Mouse (Mus musculus) hindbrain, embryonic 16.5 days (tissue): Measurements from ENCODE around the gene Junb. TPM values are rescaled to one million over a fixed set of nuclear protein-coding genes. Genes with fewer than 3 reads are reported as not detected.

Experiments
- ATAC-seq: fragments of 200-750 bp; cut with Nextera tagmentation; 2 replicates; pipeline ENCODE4 v1.8.0; 2017; ENCODE audit warnings: moderate TSS enrichment, moderate library complexity
- H3K27ac ChIP-seq: fragments of 300-500 bp; sonication (generic); 2 replicates; pipeline ENCODE4 v1.5.1; 2014; ENCODE audit warnings: low read depth, mild to moderate bottlenecking, control low read depth, low read length, moderate library complexity
- H3K27me3 ChIP-seq: fragments of 300-500 bp; sonication (generic); replicated peaks from 2 replicates; pipeline ENCODE4 v1.6.1; 2014; ENCODE audit warnings: low read length; ENCODE audit not compliant: control insufficient read depth, insufficient read depth
- H3K36me3 ChIP-seq: fragments of 300-500 bp; sonication (generic); 2 replicates; pipeline ENCODE4 v1.6.1; 2014; ENCODE audit warnings: mild to moderate bottlenecking, low read length, moderate library complexity, mixed read lengths; ENCODE audit not compliant: control insufficient read depth, insufficient read depth
- H3K4me1 ChIP-seq: fragments of 300-500 bp; sonication (generic); 2 replicates; pipeline ENCODE4 v1.6.1; 2014; ENCODE audit warnings: low read depth, low read length; ENCODE audit not compliant: control insufficient read depth, insufficient read depth
- H3K4me2 ChIP-seq: fragments of 300-500 bp; sonication (generic); 2 replicates; pipeline ENCODE4 v1.6.1; 2014; ENCODE audit warnings: mild to moderate bottlenecking, low read length, control low read depth, moderate library complexity
- H3K4me3 ChIP-seq: fragments of 300-500 bp; sonication (generic); 2 replicates; pipeline ENCODE4 v1.5.1; 2014; ENCODE audit warnings: mild to moderate bottlenecking, low read length, control low read depth, moderate library complexity
- H3K9ac ChIP-seq: fragments of 300-500 bp; sonication (generic); 2 replicates; pipeline ENCODE4 v1.6.1; 2014; ENCODE audit warnings: low read depth, mild to moderate bottlenecking, control low read depth, low read length, moderate library complexity
- H3K9me3 ChIP-seq: fragments of 300-500 bp; sonication (generic); 2 replicates; pipeline ENCODE4 v1.6.1; 2014; ENCODE audit warnings: mild to moderate bottlenecking, low read length, moderate library complexity; ENCODE audit not compliant: control insufficient read depth
- WGBS: fragments of 180-500 bp; shearing (Covaris S2); extraction: QIAGEN DNeasy Blood & Tissue Kit; methylation state at CpG from one replicate; pipeline ENCODE4 v1.1.7; 2014; 5-methylcytosine and 5-hydroxymethylcytosine counted together
- polyA plus RNA-seq: library from polyadenylated mRNA; unstranded; fragments of >200 nt; fragmentation: Nextera tagmentation; extraction: Ambion mirVana; gene quantifications from 2 replicates; pipeline ENCODE4 v1.2.1, GENCODE M21; 2015

The Junb gene
- polyA plus RNA-seq, 1 experiment from 2014 or later = 4.3 TPM

- Histone ChIP-seq H3K9ac (peak overlapping the region; percentile 61), H3K4me3 (peak overlapping the region; percentile 56), H3K4me2 (peak overlapping the region; percentile 99), H3K9me3 (no peaks in the 10 kb centered on the region), H3K27me3 (peaks cover 5% of the 10 kb centered on the region; the same call in 1 of the 2 replicates), H3K27ac (peak overlapping the region; percentile 64), H3K36me3 (peaks cover 16% of the 10 kb centered on the region; the same call in 1 of the 2 replicates), H3K4me1 (peaks cover 56% of the 10 kb centered on the region)
- ATAC-seq = peak; percentile 82
- under 1% methylated on average over 61 of the region's 61 CpGs for WGBS
Measured at GRCm38 (mm10) chr8:84976031-84976762, 2.3 kb downstream of the Junb start.

- WGBS = 31% methylated on average over 7 of the region's 7 CpGs
Measured at GRCm38 (mm10) chr8:84975434-84975833, 3.1 kb downstream of the Junb start.

GRCm38 (mm10) chr8:84974543-84975142 is 3.9 kb downstream of the Junb start:
- Histone ChIP-seq H3K9me3 (no peaks in the 10 kb centered on the region), H3K36me3 (peaks cover 16% of the 10 kb centered on the region; the same call in 1 of the 2 replicates), H3K4me3 (no peak overlapping the region), H3K4me2 (no peak overlapping the region), H3K27me3 (peaks cover 5% of the 10 kb centered on the region; the same call in 1 of the 2 replicates), H3K4me1 (peaks cover 50% of the 10 kb centered on the region), H3K27ac (no peak overlapping the region), H3K9ac (no peak overlapping the region)
- no peak for ATAC-seq
- 84% methylated on average over 8 of the region's 8 CpGs for WGBS

More at GRCm38 (mm10) chr8:84975434-84975833, 3.1 kb downstream of the Junb start:
- Histone ChIP-seq H3K4me3 (no peak overlapping the region), H3K9ac (no peak overlapping the region), H3K27ac (no peak overlapping the region), H3K36me3 (peaks cover 16% of the 10 kb centered on the region; the same call in 1 of the 2 replicates), H3K4me1 (peaks cover 57% of the 10 kb centered on the region), H3K4me2 (peak overlapping the region; percentile 99; the same call in 1 of the 2 replicates), H3K27me3 (peaks cover 5% of the 10 kb centered on the region; the same call in 1 of the 2 replicates), H3K9me3 (no peaks in the 10 kb centered on the region)
- no peak for ATAC-seq

- H3K9me3 ChIP-seq = no peaks in the 10 kb centered on the region
- H3K27me3 ChIP-seq = peaks cover 5% of the 10 kb centered on the region; the same call in 1 of the 2 replicates
- 65% methylated on average over 4 of the region's 4 CpGs for WGBS
- no peak overlapping the region for H3K4me3 ChIP-seq
- no peak overlapping the region for H3K4me2 ChIP-seq
- H3K36me3 ChIP-seq = peaks cover 16% of the 10 kb centered on the region; the same call in 1 of the 2 replicates
- ATAC-seq = no peak
- H3K9ac ChIP-seq = no peak overlapping the region
- H3K4me1 ChIP-seq = peaks cover 44% of the 10 kb centered on the region
- H3K27ac ChIP-seq = no peak overlapping the region
Measured at GRCm38 (mm10) chr8:84973803-84974542, 4.5 kb downstream of the Junb start.

GRCm38 (mm10) chr8:84973079-84973478 is 5.4 kb downstream of the Junb start:
- Histone ChIP-seq H3K4me1 (peaks cover 46% of the 10 kb centered on the region), H3K9me3 (no peaks in the 10 kb centered on the region)
- WGBS = 81% methylated on average over 1 of the region's 1 CpGs

GRCm38 (mm10) chr8:84970913-84971312 is 7.6 kb downstream of the Junb start:
- Histone ChIP-seq H3K36me3 (peaks cover 16% of the 10 kb centered on the region; the same call in 1 of the 2 replicates), H3K4me1 (peaks cover 33% of the 10 kb centered on the region), H3K9me3 (no peaks in the 10 kb centered on the region), H3K4me3 (peak overlapping the region; percentile 79), H3K4me2 (peak overlapping the region; percentile 95), H3K27me3 (no peaks in the 10 kb centered on the region), H3K9ac (peak overlapping the region; percentile 92), H3K27ac (no peak overlapping the region)
- no peak for ATAC-seq
- 50% methylated on average over 5 of the region's 5 CpGs for WGBS

More at GRCm38 (mm10) chr8:84973079-84973478, 5.4 kb downstream of the Junb start:
- no peak for ATAC-seq
- peaks cover 5% of the 10 kb centered on the region; the same call in 1 of the 2 replicates for H3K27me3 ChIP-seq
- no peak overlapping the region for H3K27ac ChIP-seq
- peaks cover 16% of the 10 kb centered on the region; the same call in 1 of the 2 replicates for H3K36me3 ChIP-seq
- H3K4me2 ChIP-seq = no peak overlapping the region
- H3K9ac ChIP-seq = no peak overlapping the region
- no peak overlapping the region for H3K4me3 ChIP-seq

- Histone ChIP-seq H3K36me3 (peaks cover 16% of the 10 kb centered on the region; the same call in 1 of the 2 replicates), H3K27me3 (no peaks in the 10 kb centered on the region), H3K27ac (peak overlapping the region; percentile 92), H3K4me1 (peaks cover 29% of the 10 kb centered on the region), H3K9me3 (no peaks in the 10 kb centered on the region), H3K9ac (peak overlapping the region; percentile 92), H3K4me3 (peak overlapping the region; percentile 79), H3K4me2 (peak overlapping the region; percentile 95)
- whole genome bisulfite sequencing = 6% methylated on average over 21 of the region's 21 CpGs
- ATAC-seq = no peak
Measured at GRCm38 (mm10) chr8:84970135-84970790, 8.3 kb downstream of the Junb start.

- Histone ChIP-seq H3K4me2 (peak within 1 kb of the TSS; percentile 95), H3K9ac (peak within 1 kb of the TSS; percentile 92), H3K36me3 (peaks cover 16% of the 10 kb centered on the region; the same call in 1 of the 2 replicates), H3K27ac (peak within 1 kb of the TSS; percentile 92), H3K4me3 (peak within 1 kb of the TSS; percentile 79), H3K9me3 (no peaks in the 10 kb centered on the region), H3K27me3 (no peaks in the 10 kb centered on the region), H3K4me1 (peaks cover 34% of the 10 kb centered on the region)
- ATAC-seq = peak; percentile 78
- under 1% methylated on average over 52 of the region's 56 CpGs for WGBS
Measured at GRCm38 (mm10) chr8:84969241-84970134, 9.0 kb downstream of the Junb start, which contains the start of the genes Gm49661, Prdx2 and Rnaseh2a. TSS of gene Gm49661 (minus strand) at chr8:84969433. TSS of gene Prdx2 (plus strand) at chr8:84969587. TSS of gene Rnaseh2a (minus strand) at chr8:84969767.
